Mouse (Mus musculus): ENCODE data around the gene Reps1. TPM values are rescaled to one million over a fixed set of nuclear protein-coding genes. Genes with fewer than 3 reads are reported as not detected.

Gene Reps1
- polyA plus RNA-seq, 2 experiments, result 3.4 to 13.3 TPM

- ATAC-seq (ENCODE audit: insufficient read depth), result no peak
- Histone ChIP-seq H3K9me3 (ENCODE audit: control insufficient read depth, low read length) (no peaks in the 10 kb centered on the region), H3K36me3 (replicated peaks; ENCODE audit: control insufficient read depth, insufficient read depth, low read depth) (no peaks in the 10 kb centered on the region)
These were observed 13.9 kb downstream of the Reps1 start for GRCm38 (mm10) chr10:18069576-18069975.

DNA sequence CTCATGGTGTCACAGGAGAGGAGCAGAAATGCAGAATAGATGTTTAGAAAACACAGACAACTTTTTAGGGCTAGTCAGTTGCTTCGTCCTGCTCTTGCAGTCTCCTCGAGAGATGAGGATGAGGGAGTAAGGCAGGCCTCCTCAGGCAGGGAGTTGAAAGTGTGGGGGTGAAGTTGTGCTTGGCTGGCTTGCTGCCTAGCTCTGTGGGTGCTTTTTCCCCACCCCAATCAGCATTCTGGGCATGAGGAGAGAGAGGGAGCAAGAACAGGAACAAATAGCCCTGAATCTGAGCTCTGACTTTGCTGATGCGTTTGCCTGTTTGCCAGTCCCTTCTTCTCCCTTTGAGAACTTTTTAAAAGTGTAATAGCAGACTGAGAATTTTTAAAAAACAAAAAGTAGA, 14.5 kb downstream of the Reps1 start:
- Histone ChIP-seq H3K27ac (no peak overlapping the region), H3K4me1 (replicated peaks; ENCODE audit: control insufficient read depth in 2 of 2, insufficient read depth in 2 of 2, low read length in 1 of 2) (peaks cover 0 to 19% of the 10 kb centered on the region in 2 experiments; a peak in 3 of 4 replicates), H3K36me3 (replicated peaks; ENCODE audit: control insufficient read depth, insufficient read depth, low read depth) (no peaks in the 10 kb centered on the region), H3K27me3 (ENCODE audit: control insufficient read depth, insufficient read depth, low read length) (no peaks in the 10 kb centered on the region), H3K9ac (replicated peaks) (no peak overlapping the region), H3K4me3 (ENCODE audit: insufficient read depth in 1 of 2, low read depth in 2 of 2, low read length in 2 of 2) (no peak overlapping the region), H3K9me3 (ENCODE audit: control insufficient read depth, low read length) (no peaks in the 10 kb centered on the region), H3K4me2 (ENCODE audit: low read depth) (no peak overlapping the region)
- no peak for ATAC-seq (ENCODE audit: insufficient read depth)
- no peak for DNase-seq (ENCODE audit: low read depth in 3 of 3, low spot score in 3 of 3)
- no peak for TF ChIP-seq CTCF (IDR thresholded peaks at IDR 0.05; ENCODE audit: low read depth)
- TF ChIP-seq EP300 (IDR thresholded peaks at IDR 0.05; ENCODE audit: low read depth), result no peak
- 56% methylated on average over 3 of the region's 3 CpGs for WGBS (ENCODE audit: insufficient replicate concordance)

More at GRCm38 (mm10) chr10:18069576-18069975, 13.9 kb downstream of the Reps1 start:
- WGBS (ENCODE audit: insufficient replicate concordance), result 58% methylated on average over 2 of the region's 2 CpGs
- no peak overlapping the region for H3K4me3 ChIP-seq (ENCODE audit: insufficient read depth in 1 of 2, low read depth in 2 of 2, low read length in 2 of 2)
- no peak overlapping the region for H3K27ac ChIP-seq
- no peaks in the 10 kb centered on the region for H3K27me3 ChIP-seq (ENCODE audit: control insufficient read depth, insufficient read depth, low read length)
- peaks cover 0 to 19% of the 10 kb centered on the region in 2 experiments; a peak in 3 of 4 replicates for H3K4me1 ChIP-seq (replicated peaks; ENCODE audit: control insufficient read depth in 2 of 2, insufficient read depth in 2 of 2, low read length in 1 of 2)
- no peak overlapping the region for H3K4me2 ChIP-seq (ENCODE audit: low read depth)
- TF ChIP-seq EP300 (IDR thresholded peaks at IDR 0.05; ENCODE audit: low read depth) (no peak), CTCF (IDR thresholded peaks at IDR 0.05; ENCODE audit: low read depth) (no peak)
- H3K9ac ChIP-seq (replicated peaks), result no peak overlapping the region
- DNase-seq (ENCODE audit: low read depth in 3 of 3, low spot score in 3 of 3), result no peak

DNA sequence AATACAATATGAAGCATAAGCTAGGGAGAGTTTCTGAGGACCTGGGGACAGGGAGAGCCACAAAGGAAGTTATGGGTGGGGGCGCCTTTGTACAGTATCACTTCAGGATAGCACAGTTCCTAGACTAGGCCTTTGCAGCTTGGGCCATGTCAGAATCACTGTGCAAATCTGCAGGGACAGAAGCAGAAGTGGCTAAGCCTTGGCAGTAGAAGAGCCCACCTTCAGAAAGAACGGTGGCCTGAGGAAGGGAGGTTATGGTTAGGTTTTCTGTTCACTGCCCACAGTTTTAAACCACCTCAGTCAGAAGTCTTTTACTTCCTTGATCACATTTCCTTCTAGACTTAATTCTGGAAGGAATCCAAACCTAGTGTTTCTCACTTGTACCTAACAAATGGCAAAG, 15.0 kb downstream of the Reps1 start:
- no peak for ATAC-seq (ENCODE audit: insufficient read depth)
- H3K36me3 ChIP-seq (replicated peaks; ENCODE audit: control insufficient read depth, insufficient read depth, low read depth), result no peaks in the 10 kb centered on the region
- 23% methylated on average over 2 of the region's 2 CpGs for WGBS (ENCODE audit: insufficient replicate concordance)
- H3K4me2 ChIP-seq (ENCODE audit: low read depth), result no peak overlapping the region
- DNase-seq (ENCODE audit: low read depth in 3 of 3, low spot score in 3 of 3), result no peak
- H3K9ac ChIP-seq (replicated peaks), result no peak overlapping the region
- H3K9me3 ChIP-seq (ENCODE audit: control insufficient read depth, low read length), result no peaks in the 10 kb centered on the region
- no peaks in the 10 kb centered on the region for H3K27me3 ChIP-seq (ENCODE audit: control insufficient read depth, insufficient read depth, low read length)
- no peak overlapping the region for H3K4me3 ChIP-seq (ENCODE audit: insufficient read depth in 1 of 2, low read depth in 2 of 2, low read length in 2 of 2)
- H3K4me1 ChIP-seq (replicated peaks; ENCODE audit: control insufficient read depth in 2 of 2, insufficient read depth in 2 of 2, low read length in 1 of 2), result peaks cover 0 to 19% of the 10 kb centered on the region in 2 experiments; a peak in 3 of 4 replicates
- TF ChIP-seq CTCF (IDR thresholded peaks at IDR 0.05; ENCODE audit: low read depth) (no peak), EP300 (IDR thresholded peaks at IDR 0.05; ENCODE audit: low read depth) (no peak)
- H3K27ac ChIP-seq, result no peak overlapping the region

DNA sequence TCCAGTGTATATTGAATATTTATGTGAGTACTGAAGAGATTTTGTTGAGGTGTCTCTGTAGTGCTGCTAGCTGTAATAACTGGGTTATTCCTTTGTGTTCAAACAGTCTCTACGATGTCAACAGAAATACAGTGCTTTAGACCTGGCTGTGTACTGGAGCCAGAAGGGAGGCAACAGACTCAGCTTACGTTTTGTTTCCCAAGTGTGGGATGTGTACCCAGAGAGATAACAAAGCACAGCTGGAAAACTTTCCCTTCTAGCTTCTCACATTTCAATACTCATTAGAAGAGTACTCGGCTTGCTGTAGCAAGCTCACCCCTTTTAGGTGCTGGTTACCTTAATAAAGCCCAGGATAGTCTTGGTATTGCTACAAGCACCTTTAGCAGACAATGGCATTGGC, 17.2 kb downstream of the Reps1 start:
- Histone ChIP-seq H3K27me3 (ENCODE audit: control insufficient read depth, insufficient read depth, low read length) (no peaks in the 10 kb centered on the region), H3K4me1 (replicated peaks; ENCODE audit: control insufficient read depth in 2 of 2, insufficient read depth in 2 of 2, low read length in 1 of 2) (peaks cover 0 to 19% of the 10 kb centered on the region in 2 experiments; a peak in 2 of 4 replicates), H3K36me3 (replicated peaks; ENCODE audit: control insufficient read depth, insufficient read depth, low read depth) (no peaks in the 10 kb centered on the region), H3K27ac (no peak overlapping the region), H3K9me3 (ENCODE audit: control insufficient read depth, low read length) (no peaks in the 10 kb centered on the region), H3K9ac (replicated peaks) (no peak overlapping the region), H3K4me3 (ENCODE audit: insufficient read depth in 1 of 2, low read depth in 2 of 2, low read length in 2 of 2) (no peak overlapping the region), H3K4me2 (ENCODE audit: low read depth) (no peak overlapping the region)
- no peak for TF ChIP-seq EP300 (IDR thresholded peaks at IDR 0.05; ENCODE audit: low read depth)
- TF ChIP-seq CTCF (IDR thresholded peaks at IDR 0.05; ENCODE audit: low read depth), result no peak
- WGBS (ENCODE audit: insufficient replicate concordance), result 50% methylated on average over 3 of the region's 3 CpGs
- DNase-seq (ENCODE audit: low read depth in 3 of 3, low spot score in 3 of 3) (no peak), ATAC-seq (ENCODE audit: insufficient read depth) (no peak)

DNA sequence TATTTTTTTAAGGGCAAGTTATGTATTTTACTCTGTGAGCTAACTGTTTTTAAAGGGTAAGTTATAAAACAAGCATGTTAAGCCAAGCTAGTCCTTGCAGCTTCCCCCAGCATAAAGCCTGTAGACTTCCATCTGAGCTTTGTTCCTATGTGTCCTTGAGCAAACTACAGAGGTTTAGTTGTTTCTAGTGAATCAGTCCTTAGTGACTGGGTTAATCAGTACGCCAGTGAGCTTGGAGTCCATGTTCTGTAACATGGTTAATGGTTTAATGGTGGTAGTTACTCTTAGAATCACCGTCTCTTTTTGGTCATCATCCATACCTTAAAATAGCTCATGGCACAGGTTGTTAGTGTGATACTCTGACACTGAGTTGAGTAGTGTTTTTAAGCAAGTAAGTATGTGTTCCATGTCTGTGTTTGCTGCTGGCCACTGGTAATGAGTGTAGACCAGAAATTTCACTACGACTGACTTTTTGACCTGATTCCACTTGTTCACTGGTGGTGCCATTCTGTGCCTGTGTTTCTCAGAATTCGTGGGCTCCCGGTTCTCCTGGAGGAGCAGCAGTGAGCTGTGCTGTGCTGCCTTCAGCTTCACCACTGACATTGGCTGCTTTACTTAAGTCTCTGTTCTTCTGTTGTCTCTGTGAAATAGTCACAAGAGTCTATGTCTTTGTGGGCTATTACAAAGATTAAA, 18.9 kb downstream of the Reps1 start:
- ATAC-seq (ENCODE audit: insufficient read depth), result no peak
- 63% methylated on average over 5 of the region's 5 CpGs for whole genome bisulfite sequencing (ENCODE audit: insufficient replicate concordance)
- no peaks in the 10 kb centered on the region for H3K9me3 ChIP-seq (ENCODE audit: control insufficient read depth, low read length)
- no peaks in the 10 kb centered on the region for H3K36me3 ChIP-seq (replicated peaks; ENCODE audit: control insufficient read depth, insufficient read depth, low read depth)
- peaks cover 0 to 10% of the 10 kb centered on the region in 2 experiments; a peak in 2 of 4 replicates for H3K4me1 ChIP-seq (replicated peaks; ENCODE audit: control insufficient read depth in 2 of 2, insufficient read depth in 2 of 2, low read length in 1 of 2)
- no peaks in the 10 kb centered on the region for H3K27me3 ChIP-seq (ENCODE audit: control insufficient read depth, insufficient read depth, low read length)
- H3K9ac ChIP-seq (replicated peaks), result no peak overlapping the region
- TF ChIP-seq CTCF (IDR thresholded peaks at IDR 0.05; ENCODE audit: low read depth) (no peak), EP300 (IDR thresholded peaks at IDR 0.05; ENCODE audit: low read depth) (no peak)
- no peak overlapping the region for H3K4me3 ChIP-seq (ENCODE audit: insufficient read depth in 1 of 2, low read depth in 2 of 2, low read length in 2 of 2)
- H3K4me2 ChIP-seq (ENCODE audit: low read depth), result no peak overlapping the region
- H3K27ac ChIP-seq, result no peak overlapping the region
- DNase-seq (ENCODE audit: low read depth in 3 of 3, low spot score in 3 of 3), result no peak
